Mouse (Mus musculus): Measurements from ENCODE around the gene Gm9508. TPM values are rescaled to one million over a fixed set of nuclear protein-coding genes. Genes with fewer than 3 reads are reported as not detected.
"Not testable (repeated sequence)": the region's sequence is repeated elsewhere in the genome, so short reads cannot be mapped to it uniquely, and the experiment has no call there.

Gm9508 gene
- polyA plus RNA-seq, 1 experiment from 2014 or later, result not detected

DNA sequence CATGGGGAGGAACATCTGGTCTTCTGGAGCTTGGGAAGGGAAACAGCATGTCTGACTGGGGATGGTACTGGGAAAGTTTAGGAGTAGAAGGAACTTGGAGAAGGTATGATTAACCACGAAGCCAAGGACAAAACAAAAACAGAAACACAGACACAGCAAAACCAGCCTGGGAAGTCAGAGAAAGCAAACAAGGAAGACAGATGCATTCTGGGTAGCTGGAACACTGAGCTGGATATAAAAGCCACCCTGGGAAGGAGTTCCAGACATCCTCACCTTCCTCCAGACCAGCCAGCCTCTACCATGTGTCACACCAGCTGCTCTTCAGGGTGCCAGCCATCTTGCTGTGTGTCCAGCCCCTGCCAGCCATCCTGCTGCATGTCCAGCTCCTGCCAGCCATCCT is 18.5 kb upstream of the Gm9508 start, which contains the start of gene Gm10142:
TSS of gene Gm10142 (plus strand) at position 301 of the 400 bp plus-strand sequence.
- WGBS, result 87% methylated on average over 1 of the region's 1 CpGs

DNA sequence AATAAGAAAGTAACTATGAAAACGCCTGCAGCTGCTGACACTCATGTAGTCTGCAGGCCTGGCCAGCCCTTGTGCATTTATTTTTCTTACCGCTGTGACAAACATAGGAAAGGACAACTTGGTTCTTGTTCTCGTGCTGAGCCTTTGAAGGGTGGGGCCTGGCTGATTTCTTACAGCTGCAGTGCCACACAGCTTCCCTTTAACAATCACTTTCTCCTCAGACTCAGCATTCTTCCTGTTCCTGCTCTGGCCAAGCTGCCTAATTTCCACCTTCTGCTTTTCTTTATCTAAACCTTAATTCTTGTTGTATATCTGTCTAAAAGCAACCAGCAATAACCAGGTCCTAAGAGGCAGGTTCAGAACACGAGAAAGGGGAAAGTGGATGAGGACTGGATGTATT is 16.7 kb upstream of the Gm9508 start:
- WGBS, result 57% methylated on average over 4 of the region's 4 CpGs
- H3K4me3 ChIP-seq (replicated peaks; ENCODE audit: low read length), result no peak overlapping the region

More for the DNA sequence above, 18.5 kb upstream of the Gm9508 start, which contains the start of gene Gm10142:
- no peak within 1 kb of the TSS for H3K4me2 ChIP-seq (ENCODE audit: low read depth, low read length)
- H3K4me3 ChIP-seq (replicated peaks; ENCODE audit: low read length), result no peak within 1 kb of the TSS
- no peak within 1 kb of the TSS for H3K9ac ChIP-seq (ENCODE audit: low read length)
- H3K4me1 ChIP-seq (ENCODE audit: control insufficient read depth, insufficient read depth, low read length), result no peaks in the 10 kb centered on the region
- H3K9me3 ChIP-seq (replicated peaks; ENCODE audit: control insufficient read depth, low read length), result no peaks in the 10 kb centered on the region
- no peaks in the 10 kb centered on the region for H3K36me3 ChIP-seq (ENCODE audit: control insufficient read depth, insufficient read depth, low read length)
- H3K27ac ChIP-seq (ENCODE audit: low read length), result no peak within 1 kb of the TSS
- no peaks in the 10 kb centered on the region for H3K27me3 ChIP-seq (ENCODE audit: control insufficient read depth, insufficient read depth, low read length)
- ATAC-seq (ENCODE audit: insufficient read depth, low FRiP score), result no peak

DNA sequence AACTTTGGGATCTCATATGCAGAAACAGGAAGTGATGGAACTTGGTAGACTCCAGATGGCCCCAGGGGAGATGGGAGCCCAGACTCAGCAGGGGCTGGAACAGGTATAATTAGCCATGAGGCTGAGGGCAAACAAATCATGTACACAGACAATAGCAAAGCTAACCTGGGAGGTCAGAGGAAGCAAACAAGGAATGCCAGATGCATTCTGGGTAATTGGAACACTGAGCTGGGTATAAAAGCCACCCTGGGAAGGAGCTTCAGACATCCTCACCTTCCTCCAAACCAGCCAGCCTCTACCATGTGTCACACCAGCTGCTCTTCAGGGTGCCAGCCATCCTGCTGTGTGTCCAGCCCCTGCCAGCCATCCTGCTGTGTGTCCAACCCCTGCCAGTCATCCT is 14.1 kb upstream of the Gm9508 start, which contains the start of gene Gm10024:
TSS of gene Gm10024 (plus strand) at position 301 of the 400 bp plus-strand sequence.
- H3K27ac ChIP-seq (ENCODE audit: low read length); ATAC-seq (ENCODE audit: insufficient read depth, low FRiP score); H3K27me3 ChIP-seq (ENCODE audit: control insufficient read depth, insufficient read depth, low read length); H3K4me2 ChIP-seq (ENCODE audit: low read depth, low read length); H3K9ac ChIP-seq (ENCODE audit: low read length); H3K9me3 ChIP-seq (replicated peaks; ENCODE audit: control insufficient read depth, low read length); H3K36me3 ChIP-seq (ENCODE audit: control insufficient read depth, insufficient read depth, low read length); H3K4me1 ChIP-seq (ENCODE audit: control insufficient read depth, insufficient read depth, low read length); H3K4me3 ChIP-seq (replicated peaks; ENCODE audit: low read length): not testable (repeated sequence)

More for the DNA sequence above, 16.7 kb upstream of the Gm9508 start:
- no peak overlapping the region for H3K27ac ChIP-seq (ENCODE audit: low read length)
- H3K36me3 ChIP-seq (ENCODE audit: control insufficient read depth, insufficient read depth, low read length), result no peaks in the 10 kb centered on the region
- no peaks in the 10 kb centered on the region for H3K27me3 ChIP-seq (ENCODE audit: control insufficient read depth, insufficient read depth, low read length)
- no peaks in the 10 kb centered on the region for H3K9me3 ChIP-seq (replicated peaks; ENCODE audit: control insufficient read depth, low read length)
- no peak overlapping the region for H3K4me2 ChIP-seq (ENCODE audit: low read depth, low read length)
- ATAC-seq (ENCODE audit: insufficient read depth, low FRiP score), result no peak
- H3K9ac ChIP-seq (ENCODE audit: low read length), result no peak overlapping the region
- H3K4me1 ChIP-seq (ENCODE audit: control insufficient read depth, insufficient read depth, low read length), result no peaks in the 10 kb centered on the region

DNA sequence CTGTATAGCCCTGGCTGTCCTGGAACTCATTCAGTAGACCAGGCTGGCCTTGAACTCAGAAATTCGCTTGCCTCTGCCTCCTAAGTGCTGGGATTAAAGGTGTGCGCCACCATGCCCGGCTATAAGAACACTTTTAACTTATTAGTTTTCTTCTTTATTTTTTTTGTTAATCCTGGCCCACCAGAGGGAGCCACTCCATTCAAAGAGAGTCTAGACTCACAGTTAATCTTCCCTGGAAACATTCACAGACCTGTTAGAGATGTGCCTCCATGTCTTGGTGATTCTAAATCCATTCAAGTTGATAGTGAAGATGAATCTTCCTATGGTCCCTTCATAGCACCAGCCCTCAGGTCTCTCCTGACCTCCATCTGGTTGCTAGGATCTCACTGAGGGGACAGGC is 12.8 kb upstream of the Gm9508 start:
- ATAC-seq (ENCODE audit: insufficient read depth, low FRiP score), result no peak
- WGBS, result 73% methylated on average over 3 of the region's 3 CpGs
- no peaks in the 10 kb centered on the region for H3K36me3 ChIP-seq (ENCODE audit: control insufficient read depth, insufficient read depth, low read length)
- H3K4me3 ChIP-seq (replicated peaks; ENCODE audit: low read length), result no peak overlapping the region
- H3K4me2 ChIP-seq (ENCODE audit: low read depth, low read length), result no peak overlapping the region
- H3K9me3 ChIP-seq (replicated peaks; ENCODE audit: control insufficient read depth, low read length), result peaks cover 6% of the 10 kb centered on the region; the same call in 1 of the 2 replicates
- H3K4me1 ChIP-seq (ENCODE audit: control insufficient read depth, insufficient read depth, low read length), result no peaks in the 10 kb centered on the region
- H3K27ac ChIP-seq (ENCODE audit: low read length), result no peak overlapping the region
- no peaks in the 10 kb centered on the region for H3K27me3 ChIP-seq (ENCODE audit: control insufficient read depth, insufficient read depth, low read length)
- H3K9ac ChIP-seq (ENCODE audit: low read length), result no peak overlapping the region

DNA sequence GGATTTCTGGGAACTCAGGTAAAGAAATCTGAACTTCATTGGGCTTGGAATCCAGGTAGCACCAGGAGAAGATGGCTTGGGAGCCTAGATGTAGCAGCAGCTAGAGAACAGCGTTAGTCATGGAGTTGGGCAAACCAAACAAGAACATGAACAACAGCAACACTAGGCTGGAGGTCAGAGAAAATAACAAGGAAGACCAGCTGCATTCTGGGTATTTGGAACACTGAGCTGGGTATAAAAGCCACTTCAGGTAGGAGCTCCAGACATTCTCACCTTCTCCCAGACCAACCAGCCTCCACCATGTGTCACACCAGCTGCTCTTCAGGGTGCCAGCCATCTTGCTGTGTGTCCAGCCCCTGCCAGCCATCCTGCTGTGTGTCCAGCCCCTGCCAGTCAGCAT is 9.3 kb upstream of the Gm9508 start, which contains the start of gene Gm10272:
TSS of gene Gm10272 (plus strand) at position 301 of the 400 bp plus-strand sequence.
- Histone ChIP-seq H3K27me3 (ENCODE audit: control insufficient read depth, insufficient read depth, low read length) (no peaks in the 10 kb centered on the region), H3K4me3 (replicated peaks; ENCODE audit: low read length) (no peak within 1 kb of the TSS), H3K9me3 (replicated peaks; ENCODE audit: control insufficient read depth, low read length) (peaks cover 6% of the 10 kb centered on the region; the same call in 1 of the 2 replicates), H3K4me1 (ENCODE audit: control insufficient read depth, insufficient read depth, low read length) (no peaks in the 10 kb centered on the region), H3K9ac (ENCODE audit: low read length) (no peak within 1 kb of the TSS), H3K36me3 (ENCODE audit: control insufficient read depth, insufficient read depth, low read length) (no peaks in the 10 kb centered on the region), H3K4me2 (ENCODE audit: low read depth, low read length) (no peak within 1 kb of the TSS), H3K27ac (ENCODE audit: low read length) (no peak within 1 kb of the TSS)
- 89% methylated on average over 1 of the region's 1 CpGs for WGBS
- no peak for ATAC-seq (ENCODE audit: insufficient read depth, low FRiP score)

DNA sequence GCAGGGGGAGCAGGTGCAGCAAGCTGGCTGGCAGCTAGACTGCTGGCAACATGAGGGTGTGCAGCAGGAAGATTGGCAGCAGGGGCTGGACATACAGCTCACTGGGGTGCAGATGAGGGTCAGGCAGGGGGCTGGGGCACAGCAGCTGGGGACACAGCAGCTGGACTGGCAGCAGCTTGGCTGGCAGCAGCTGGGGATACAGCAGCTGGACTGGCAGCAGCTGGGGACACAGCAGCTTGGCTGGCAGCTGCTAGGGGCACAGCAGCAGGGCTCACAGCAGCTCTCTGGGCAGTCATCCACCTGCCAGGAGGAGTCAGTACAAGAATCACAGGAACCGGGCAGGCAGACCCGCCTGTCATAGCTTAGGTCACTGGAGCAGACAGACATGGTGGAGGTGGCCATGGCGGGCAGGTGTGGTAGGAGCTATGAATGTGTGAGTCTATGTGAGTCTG is 6.7 kb downstream of the Gm9508 start, which contains the start of gene Gm19402:
TSS of gene Gm19402 (minus strand) at position 402 of the 452 bp plus-strand sequence.
- not testable (repeated sequence) for H3K36me3 ChIP-seq (ENCODE audit: control insufficient read depth, insufficient read depth, low read length); H3K4me2 ChIP-seq (ENCODE audit: low read depth, low read length); ATAC-seq (ENCODE audit: insufficient read depth, low FRiP score); H3K27me3 ChIP-seq (ENCODE audit: control insufficient read depth, insufficient read depth, low read length); H3K4me1 ChIP-seq (ENCODE audit: control insufficient read depth, insufficient read depth, low read length); H3K9me3 ChIP-seq (replicated peaks; ENCODE audit: control insufficient read depth, low read length); H3K27ac ChIP-seq (ENCODE audit: low read length); H3K9ac ChIP-seq (ENCODE audit: low read length); H3K4me3 ChIP-seq (replicated peaks; ENCODE audit: low read length)
- 77% methylated on average over 3 of the region's 3 CpGs for WGBS

DNA sequence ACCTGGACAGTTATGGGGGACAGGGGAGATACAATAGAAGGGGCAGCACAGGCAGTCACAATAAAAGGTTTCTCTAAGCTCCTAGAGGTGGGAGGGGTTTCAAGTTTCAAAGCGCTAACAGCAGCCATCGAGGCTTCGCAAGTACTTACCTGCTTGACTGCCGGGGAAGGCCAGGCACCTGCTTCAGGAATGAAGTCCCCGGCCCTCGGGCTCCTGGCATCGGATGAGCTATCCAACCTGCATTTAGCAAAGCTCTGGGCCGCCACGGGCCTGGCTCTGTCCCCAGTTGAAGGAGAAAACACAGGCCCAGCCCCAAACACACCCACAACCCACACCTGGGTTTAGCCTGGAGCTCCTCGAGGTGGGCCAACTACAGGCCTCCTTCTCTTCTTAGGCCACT is 10.0 kb downstream of the Gm9508 start:
- Histone ChIP-seq H3K9me3 (replicated peaks; ENCODE audit: control insufficient read depth, low read length) (no peaks in the 10 kb centered on the region), H3K4me1 (ENCODE audit: control insufficient read depth, insufficient read depth, low read length) (peaks cover 3% of the 10 kb centered on the region; the same call in 1 of the 2 replicates), H3K27me3 (ENCODE audit: control insufficient read depth, insufficient read depth, low read length) (no peaks in the 10 kb centered on the region; the same call in 1 of the 2 replicates), H3K27ac (ENCODE audit: low read length) (peak overlapping the region; percentile 65; the same call in 1 of the 2 replicates), H3K4me2 (ENCODE audit: low read depth, low read length) (no peak overlapping the region), H3K9ac (ENCODE audit: low read length) (no peak overlapping the region), H3K4me3 (replicated peaks; ENCODE audit: low read length) (no peak overlapping the region), H3K36me3 (ENCODE audit: control insufficient read depth, insufficient read depth, low read length) (no peaks in the 10 kb centered on the region)
- 32% methylated on average over 10 of the region's 10 CpGs for WGBS
- no peak for ATAC-seq (ENCODE audit: insufficient read depth, low FRiP score)

DNA sequence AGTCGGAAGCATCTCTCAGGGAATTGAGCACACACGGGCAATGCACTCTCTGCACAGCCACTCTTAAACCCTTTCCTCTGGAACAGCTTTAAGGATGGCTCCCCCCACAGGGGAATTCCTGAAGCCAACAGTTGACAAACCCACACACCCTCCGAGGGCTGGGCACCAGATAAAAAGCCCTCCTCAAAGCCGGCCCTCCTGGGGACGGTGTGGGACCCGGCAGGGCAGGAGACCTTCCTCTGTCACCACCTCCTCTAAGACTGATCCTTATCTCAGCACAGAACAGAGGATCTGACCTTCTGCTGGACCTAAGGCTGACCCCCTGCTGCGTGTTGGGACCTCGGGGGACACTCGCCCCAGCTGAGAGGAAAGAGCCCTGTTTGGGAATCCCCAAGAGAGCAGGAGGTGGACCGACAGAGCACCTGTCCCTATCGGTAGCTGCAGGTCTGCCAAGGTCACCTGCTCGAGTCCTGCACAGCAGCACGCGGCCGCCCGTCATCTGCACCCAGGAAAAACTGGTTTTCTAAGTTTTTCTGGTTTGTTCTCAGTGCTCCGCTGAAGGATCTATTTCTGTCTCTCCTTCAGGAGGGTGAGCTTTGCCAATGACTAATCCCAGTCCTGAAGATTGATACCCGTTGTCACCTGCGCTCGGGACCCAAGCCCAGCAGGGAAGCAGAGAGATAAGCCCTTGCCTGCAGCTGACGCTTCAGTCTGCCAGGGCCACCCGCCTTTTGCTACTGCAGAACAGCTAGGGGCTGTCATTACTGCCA is 11.0 kb downstream of the Gm9508 start, which contains the start of gene Tspear:
TSS of gene Tspear (plus strand) at position 675 of the 770 bp plus-strand sequence.
- peak; percentile 73; the same call in 1 of the 2 replicates for ATAC-seq (ENCODE audit: insufficient read depth, low FRiP score)
- Histone ChIP-seq H3K27ac (ENCODE audit: low read length) (peak within 1 kb of the TSS; percentile 74), H3K4me3 (replicated peaks; ENCODE audit: low read length) (no peak within 1 kb of the TSS), H3K36me3 (ENCODE audit: control insufficient read depth, insufficient read depth, low read length) (no peaks in the 10 kb centered on the region), H3K27me3 (ENCODE audit: control insufficient read depth, insufficient read depth, low read length) (no peaks in the 10 kb centered on the region; the same call in 1 of the 2 replicates), H3K9me3 (replicated peaks; ENCODE audit: control insufficient read depth, low read length) (no peaks in the 10 kb centered on the region), H3K9ac (ENCODE audit: low read length) (peak within 1 kb of the TSS; percentile 31; the same call in 1 of the 2 replicates), H3K4me2 (ENCODE audit: low read depth, low read length) (peak within 1 kb of the TSS; percentile 33), H3K4me1 (ENCODE audit: control insufficient read depth, insufficient read depth, low read length) (peaks cover 3% of the 10 kb centered on the region; the same call in 1 of the 2 replicates)
- WGBS, result 7% methylated on average over 22 of the region's 22 CpGs

DNA sequence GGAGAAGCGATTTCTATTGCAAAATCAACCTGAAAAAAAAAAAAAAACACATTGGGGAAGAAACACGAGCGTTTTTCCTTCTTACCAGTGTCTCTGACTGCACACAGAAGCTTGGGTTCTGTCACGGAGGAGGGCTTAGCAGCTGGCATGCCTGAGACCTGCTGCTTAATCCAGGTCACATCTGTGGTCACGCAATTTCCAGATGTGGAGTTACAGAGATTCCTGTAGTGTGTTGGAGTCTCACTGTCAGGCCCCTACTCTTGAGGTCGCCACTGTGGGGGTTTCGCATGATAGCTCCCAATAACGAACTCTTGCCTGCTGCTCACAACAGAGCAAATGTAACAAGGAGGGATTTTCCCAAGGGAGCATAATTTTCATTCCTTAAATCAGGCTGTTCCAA is 12.9 kb downstream of the Gm9508 start:
- H3K9me3 ChIP-seq (replicated peaks; ENCODE audit: control insufficient read depth, low read length), result no peaks in the 10 kb centered on the region
- H3K27ac ChIP-seq (ENCODE audit: low read length), result no peak overlapping the region
- WGBS, result 33% methylated on average over 8 of the region's 8 CpGs
- H3K4me1 ChIP-seq (ENCODE audit: control insufficient read depth, insufficient read depth, low read length), result peaks cover 3% of the 10 kb centered on the region; the same call in 1 of the 2 replicates
- ATAC-seq (ENCODE audit: insufficient read depth, low FRiP score), result no peak
- peaks cover under 1% of the 10 kb centered on the region; the same call in 1 of the 2 replicates for H3K27me3 ChIP-seq (ENCODE audit: control insufficient read depth, insufficient read depth, low read length)
- H3K4me2 ChIP-seq (ENCODE audit: low read depth, low read length), result no peak overlapping the region
- H3K9ac ChIP-seq (ENCODE audit: low read length), result no peak overlapping the region
- H3K36me3 ChIP-seq (ENCODE audit: control insufficient read depth, insufficient read depth, low read length), result no peaks in the 10 kb centered on the region
- H3K4me3 ChIP-seq (replicated peaks; ENCODE audit: low read length), result no peak overlapping the region
